Mouse (Mus musculus): Measurements from ENCODE around the gene Sphk1.

GRCm38 (mm10) chr11:116513531-116514038, 17.1 kb upstream of the Sphk1 start:
- TF ChIP-seq CTCF (conservative IDR thresholded peaks at IDR 0.05; ENCODE audit: low read length), result no peak
- TF ChIP-seq NANOG (IDR thresholded peaks at IDR 0.05; ENCODE audit: borderline replicate concordance, low read length), result no peak

Measured in E14TG2a.4 (cell line).